Mouse (Mus musculus) kidney, adult 2 months (tissue): Measurements from ENCODE around the gene Sowaha. TPM values are rescaled to one million over a fixed set of nuclear protein-coding genes. Genes with fewer than 3 reads are reported as not detected.

ENCODE experiments used
- DNase-seq: peaks from one replicate; pipeline ENCODE4 v3.0.0; 2021
- H3K27ac ChIP-seq: fragments of 200-500 bp; 2 replicates; pipeline ENCODE4 v1.5.1; 2012; ENCODE audit warnings: low read depth, low read length, control low read depth, inconsistent platforms; ENCODE audit not compliant: insufficient read depth
- H3K27me3 ChIP-seq: fragments of 200-500 bp; replicated peaks from 2 replicates; pipeline ENCODE4 v1.6.1; 2012; ENCODE audit warnings: mild to moderate bottlenecking, moderate library complexity, low read length, inconsistent platforms; ENCODE audit not compliant: control insufficient read depth, insufficient read depth
- H3K36me3 ChIP-seq: fragments of 200-500 bp; 2 replicates; pipeline ENCODE4 v1.6.1; 2012; ENCODE audit warnings: mild to moderate bottlenecking, moderate library complexity, low read length, inconsistent platforms; ENCODE audit not compliant: control insufficient read depth, insufficient read depth
- H3K4me1 ChIP-seq: fragments of 200-500 bp; 2 replicates; pipeline ENCODE4 v1.6.1; 2011; ENCODE audit warnings: low read length; ENCODE audit not compliant: control insufficient read depth, insufficient read depth
- H3K4me3 ChIP-seq: fragments of 200-500 bp; 2 replicates; pipeline ENCODE4 v1.5.1; 2011; ENCODE audit warnings: mild to moderate bottlenecking, low read depth, low read length, control low read depth; ENCODE audit not compliant: insufficient read depth
- CTCF ChIP-seq: fragments of 200-500 bp; conservative IDR thresholded peaks from 2 replicates; pipeline ENCODE4 v1.5.1; 2011; ENCODE audit warnings: low read depth, mild to moderate bottlenecking, control low read depth, low read length, moderate library complexity, mixed read lengths; ENCODE audit not compliant: insufficient read depth, insufficient read length
- POLR2A ChIP-seq: fragments of 200-500 bp; IDR thresholded peaks from one replicate; pipeline ENCODE4 v1.6.1; 2011; ENCODE audit warnings: low read depth, low read length, control low read depth
- WGBS: fragments of 180-500 bp; shearing (Covaris S2); methylation state at CpG from one replicate; pipeline ENCODE4 v1.1.7; 2018; 5-methylcytosine and 5-hydroxymethylcytosine counted together
- polyA plus RNA-seq: library from polyadenylated mRNA; depleted of rRNA; stranded (reverse); fragments of >200 nt; gene quantifications from 2 replicates; pipeline ENCODE4 v1.2.3, GENCODE M21; 2012

The Sowaha gene
- polyA plus RNA-seq, 1 experiment, result 0.84 TPM

DNA sequence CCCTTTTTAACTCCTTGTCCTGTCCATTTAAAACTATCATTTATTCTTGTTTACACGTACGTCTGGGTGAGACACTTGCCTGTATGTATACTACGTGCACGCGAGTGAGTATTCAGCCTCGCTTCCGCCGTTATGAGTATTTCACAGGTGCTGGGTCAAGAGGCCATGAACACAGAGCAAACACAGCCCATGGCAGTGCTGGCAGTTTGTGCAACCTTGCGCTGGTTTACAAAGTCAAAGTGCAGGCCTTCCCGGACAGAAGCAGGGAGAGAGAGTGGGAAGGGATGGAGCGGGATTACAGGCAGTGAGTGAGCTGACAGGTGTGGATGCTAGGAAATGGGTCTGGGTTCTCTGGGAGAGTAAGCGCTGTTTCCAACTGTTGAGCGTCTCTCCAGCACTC lies 33.9 kb downstream of the Sowaha start:
- peaks cover 4% of the 10 kb centered on the region; the same call in 1 of the 2 replicates for H3K4me1 ChIP-seq
- H3K36me3 ChIP-seq, result no peaks in the 10 kb centered on the region
- H3K4me3 ChIP-seq, result no peak overlapping the region
- DNase-seq, result no peak
- no peak overlapping the region for H3K27ac ChIP-seq
- H3K27me3 ChIP-seq, result no peaks in the 10 kb centered on the region
- TF ChIP-seq POLR2A (no peak), CTCF (no peak)
- 89% methylated on average over 13 of the region's 13 CpGs for WGBS

DNA sequence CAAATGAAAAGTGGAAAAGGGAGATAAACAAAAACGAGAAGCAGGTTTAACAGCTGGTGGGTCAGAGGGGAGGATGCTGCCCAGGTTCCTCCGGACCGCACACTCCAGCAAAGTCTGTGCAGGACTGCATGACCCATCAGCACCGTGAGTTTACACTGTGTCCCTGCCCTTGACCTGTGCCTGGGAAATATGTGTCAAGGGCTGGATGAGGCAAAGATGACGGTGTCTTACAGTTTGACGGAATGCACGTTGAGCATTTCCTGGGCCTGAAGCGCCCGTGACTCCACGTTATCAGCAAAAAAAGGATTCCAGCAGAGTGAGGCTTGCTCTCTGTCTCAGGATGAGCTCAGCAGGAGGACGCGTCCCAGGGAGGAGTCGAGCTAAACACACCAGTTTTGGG lies 34.5 kb downstream of the Sowaha start:
- H3K27me3 ChIP-seq, result no peaks in the 10 kb centered on the region
- no peak for DNase-seq
- peaks cover 4% of the 10 kb centered on the region; the same call in 1 of the 2 replicates for H3K4me1 ChIP-seq
- 86% methylated on average over 13 of the region's 13 CpGs for WGBS
- TF ChIP-seq POLR2A, result no peak
- TF ChIP-seq CTCF, result no peak
- H3K27ac ChIP-seq, result no peak overlapping the region
- H3K4me3 ChIP-seq, result no peak overlapping the region
- no peaks in the 10 kb centered on the region for H3K36me3 ChIP-seq

DNA sequence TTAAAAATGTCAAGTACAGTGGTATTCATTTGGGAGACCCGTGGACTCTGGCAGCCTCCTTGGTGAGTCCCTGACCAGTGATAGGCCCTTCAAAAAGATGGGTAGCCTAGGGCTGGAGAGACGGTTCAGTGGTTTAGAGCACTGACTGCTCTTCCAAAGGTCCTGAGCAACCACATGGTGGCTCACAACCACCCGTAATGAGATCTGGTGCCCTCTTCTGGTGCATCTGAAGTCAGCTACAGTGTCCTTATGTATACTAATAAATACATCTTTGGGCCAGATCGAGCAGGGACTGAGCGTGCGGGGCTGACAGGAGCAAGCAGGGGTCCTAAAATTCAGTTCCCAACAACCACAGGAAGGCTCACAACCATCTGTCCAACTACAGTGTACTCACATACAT lies 36.2 kb downstream of the Sowaha start:
- no peak overlapping the region for H3K4me3 ChIP-seq
- no peaks in the 10 kb centered on the region for H3K36me3 ChIP-seq
- peak; percentile 68 for DNase-seq
- no peaks in the 10 kb centered on the region for H3K4me1 ChIP-seq
- TF ChIP-seq CTCF (peak; percentile 65), POLR2A (no peak)
- WGBS, result 25% methylated on average over 6 of the region's 6 CpGs
- H3K27me3 ChIP-seq, result no peaks in the 10 kb centered on the region
- no peak overlapping the region for H3K27ac ChIP-seq

DNA sequence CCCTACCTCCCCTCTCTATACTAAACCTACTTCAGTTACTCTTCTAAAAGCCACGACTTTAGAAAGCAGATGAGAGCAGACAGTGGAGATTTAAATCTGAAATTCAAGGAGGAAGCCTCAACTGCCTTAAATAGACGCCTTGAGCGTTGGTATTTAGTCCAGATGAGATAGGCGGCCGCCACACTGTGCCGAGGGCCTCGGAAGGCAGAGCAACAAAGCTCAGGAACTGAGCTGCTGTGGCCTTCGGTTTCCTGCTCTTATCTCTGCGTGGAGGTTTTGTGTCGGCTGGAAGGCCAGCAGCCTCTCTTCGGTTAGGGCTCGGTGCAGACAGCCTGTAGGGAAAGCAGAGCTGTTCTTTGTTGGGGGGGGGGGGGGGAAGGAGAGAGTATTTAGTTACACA lies 38.2 kb downstream of the Sowaha start:
- TF ChIP-seq POLR2A (no peak), CTCF (no peak)
- Histone ChIP-seq H3K4me3 (no peak overlapping the region), H3K4me1 (no peaks in the 10 kb centered on the region), H3K27me3 (no peaks in the 10 kb centered on the region), H3K36me3 (no peaks in the 10 kb centered on the region), H3K27ac (no peak overlapping the region)
- WGBS, result 32% methylated on average over 12 of the region's 12 CpGs
- no peak for DNase-seq

DNA sequence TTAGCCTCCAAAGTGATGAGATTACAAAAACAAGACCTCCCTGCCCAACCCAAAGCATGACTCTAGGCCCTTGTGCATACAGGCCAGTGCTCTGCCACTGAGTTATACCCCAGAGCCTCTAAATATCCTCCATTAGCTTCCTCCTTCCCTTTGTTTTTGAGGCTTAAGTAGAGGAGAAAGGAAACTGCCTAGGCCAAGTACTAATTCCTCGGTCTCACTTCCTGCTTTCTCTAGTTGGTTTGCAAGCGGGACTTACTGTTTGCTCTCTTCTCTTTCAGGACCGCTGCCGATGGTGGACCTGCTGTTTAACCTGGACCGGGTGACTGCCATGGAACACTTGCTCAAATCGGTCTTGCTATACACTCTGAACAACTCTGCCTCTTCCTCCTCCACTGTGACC lies 43.7 kb downstream of the Sowaha start:
- DNase-seq, result no peak
- Histone ChIP-seq H3K4me3 (no peak overlapping the region), H3K27me3 (no peaks in the 10 kb centered on the region), H3K36me3 (no peaks in the 10 kb centered on the region), H3K4me1 (peaks cover 3% of the 10 kb centered on the region; the same call in 1 of the 2 replicates), H3K27ac (no peak overlapping the region)
- TF ChIP-seq CTCF (no peak), POLR2A (no peak)
- 85% methylated on average over 6 of the region's 6 CpGs for WGBS

DNA sequence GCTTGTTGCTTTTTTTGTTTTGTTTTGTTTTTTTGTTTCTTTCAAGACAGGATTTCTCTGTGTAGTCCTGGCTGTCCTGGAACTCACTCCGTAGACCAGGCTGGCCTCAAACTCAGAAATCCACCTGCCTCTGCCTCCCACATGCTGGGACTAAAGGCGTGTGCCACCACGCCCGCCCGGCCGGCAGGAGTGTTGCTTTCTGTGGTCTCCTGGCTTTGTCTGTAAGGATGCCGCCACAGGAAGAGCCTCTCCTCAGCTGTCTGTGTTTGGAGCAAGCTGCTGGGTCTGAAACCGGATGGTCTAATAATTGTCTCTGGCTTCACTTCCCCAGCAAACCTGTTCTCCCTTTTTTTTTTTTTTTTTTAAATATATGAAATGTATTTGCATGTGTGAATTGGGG lies 44.6 kb downstream of the Sowaha start:
- Histone ChIP-seq H3K36me3 (no peaks in the 10 kb centered on the region), H3K4me3 (no peak overlapping the region), H3K27me3 (no peaks in the 10 kb centered on the region), H3K27ac (no peak overlapping the region), H3K4me1 (peaks cover 5% of the 10 kb centered on the region; the same call in 1 of the 2 replicates)
- 80% methylated on average over 8 of the region's 8 CpGs for WGBS
- DNase-seq, result no peak
- TF ChIP-seq POLR2A, result no peak
- no peak for TF ChIP-seq CTCF

DNA sequence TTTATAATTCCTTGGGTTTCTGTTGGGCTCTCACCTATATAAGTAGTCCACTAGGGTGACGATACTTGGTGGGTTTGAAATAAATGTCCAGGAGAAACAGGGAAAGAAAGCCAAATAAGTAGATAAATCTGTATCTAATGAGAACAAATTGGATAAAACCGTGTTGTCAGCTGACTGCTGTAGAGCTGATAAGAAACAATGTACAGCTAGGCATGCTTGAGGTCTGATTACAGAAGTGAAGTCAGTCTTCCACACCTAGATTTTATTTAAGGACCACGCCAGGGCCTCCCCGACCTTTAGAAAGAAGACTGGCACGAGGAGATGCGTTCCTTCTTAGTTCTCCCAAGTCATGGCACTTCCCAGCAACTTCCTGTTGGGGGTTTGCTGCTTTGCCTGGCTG lies 47.0 kb downstream of the Sowaha start:
- DNase-seq, result no peak
- WGBS, result 67% methylated on average over 6 of the region's 6 CpGs
- Histone ChIP-seq H3K4me3 (no peak overlapping the region), H3K27me3 (no peaks in the 10 kb centered on the region), H3K4me1 (peaks cover 15% of the 10 kb centered on the region), H3K27ac (no peak overlapping the region), H3K36me3 (peaks cover 2% of the 10 kb centered on the region; the same call in 1 of the 2 replicates)
- no peak for TF ChIP-seq POLR2A
- TF ChIP-seq CTCF, result no peak
